In the genomic region with DNA sequence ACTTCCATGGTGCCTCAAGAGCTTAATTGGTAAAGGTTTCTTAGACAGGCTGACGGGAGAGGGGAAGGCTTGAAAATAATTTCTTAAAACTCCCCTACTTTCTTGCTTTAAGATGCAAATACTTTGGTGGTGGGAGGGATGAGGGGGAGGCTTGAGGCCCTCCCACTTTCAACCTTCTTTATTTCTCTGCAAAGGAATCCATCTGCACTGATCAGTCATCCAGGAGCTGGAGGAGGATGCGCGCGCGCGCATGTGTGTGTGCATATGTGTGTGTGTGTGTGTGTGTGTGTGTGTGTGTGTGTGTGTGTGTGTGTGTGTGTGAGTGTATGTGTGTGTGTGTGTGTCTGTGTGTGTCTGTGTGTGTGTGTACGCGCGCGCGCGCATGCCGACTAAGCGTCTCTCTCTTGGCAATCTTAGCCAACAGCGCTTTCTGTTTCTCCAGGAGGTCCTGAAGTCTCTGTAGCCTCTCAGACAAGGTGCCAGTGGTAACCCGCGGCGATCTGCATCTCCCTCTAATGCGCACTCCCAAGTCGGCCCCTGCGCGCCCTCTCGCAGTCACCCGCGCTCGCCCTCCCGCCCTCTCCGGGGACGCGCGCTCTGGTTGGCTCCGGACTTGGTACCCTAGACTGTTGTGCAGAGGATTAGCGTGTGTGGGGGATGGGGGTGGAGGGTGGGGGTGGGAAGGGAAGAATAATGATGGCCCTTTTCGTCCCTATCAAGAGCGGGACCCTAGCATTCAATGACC, we compare ENCODE assay signal across 8 mouse cellular contexts. TPM values are rescaled to one million over a fixed set of nuclear protein-coding genes. Genes with fewer than 3 reads are reported as not detected.
A peak's percentile ranks its signal among the peaks of the same experiment; 100 is the strongest.
DNase-seq lines count a peak whose midpoint lies in the region; ATAC-seq lines count a peak whose summit lies in the region.

TSS of gene Cdh7 (plus strand) at position 368 of the 745 bp plus-strand sequence.

- no peak for DNase-seq in heart, embryonic 10.5 days (ENCODE audit: low spot score)
- no peak for DNase-seq in heart, postnatal 36 days
- DNase-seq in cerebellum, adult 11-12 months, result peak; percentile 92
- DNase-seq in left cerebral cortex, adult 11 months (ENCODE audit: low spot score), result peak; percentile 50
- DNase-seq in natural killer cell, adult 2 months (ENCODE audit: low spot score in 2 of 2), result no peak
- no peak for DNase-seq in heart, adult 8-10 months (ENCODE audit: low spot score)

- WGBS in heart, embryonic 10.5 days, result 1% methylated on average over 34 of the region's 35 CpGs
- WGBS in forebrain, embryonic 15.5 days, result under 1% methylated on average over 35 of the region's 35 CpGs
- WGBS in midbrain, embryonic 16.5 days, result 2% methylated on average over 35 of the region's 35 CpGs

- intact Hi-C loops in heart, postnatal 36 days (cut with DNase I), result no loop called here

- peak within 1 kb of the TSS; percentile 68 for H3K4me3 ChIP-seq in heart, embryonic 10.5 days
- peak within 1 kb of the TSS; percentile 83 for H3K4me3 ChIP-seq in forebrain, embryonic 15.5 days
- H3K4me3 ChIP-seq in midbrain, embryonic 16.5 days (ENCODE audit: low read depth, low read length), result peak within 1 kb of the TSS; percentile 67

- peaks cover 4% of the 10 kb centered on the region; the same call in 1 of the 2 replicates for H3K4me1 ChIP-seq in heart, embryonic 10.5 days
- H3K4me1 ChIP-seq in forebrain, embryonic 15.5 days, result peaks cover 19% of the 10 kb centered on the region
- H3K4me1 ChIP-seq in midbrain, embryonic 16.5 days (ENCODE audit: control insufficient read depth, insufficient read depth, low read length), result peaks cover 7% of the 10 kb centered on the region

- no peak within 1 kb of the TSS for H3K27ac ChIP-seq in heart, embryonic 10.5 days
- peak within 1 kb of the TSS; percentile 82 for H3K27ac ChIP-seq in forebrain, embryonic 15.5 days (replicated peaks)
- H3K27ac ChIP-seq in midbrain, embryonic 16.5 days (ENCODE audit: low read length), result peak within 1 kb of the TSS; percentile 82

- no peaks in the 10 kb centered on the region for H3K36me3 ChIP-seq in heart, embryonic 10.5 days
- H3K36me3 ChIP-seq in forebrain, embryonic 15.5 days, result no peaks in the 10 kb centered on the region
- no peaks in the 10 kb centered on the region for H3K36me3 ChIP-seq in midbrain, embryonic 16.5 days (ENCODE audit: control insufficient read depth, insufficient read depth, low read length)

- peaks cover 14% of the 10 kb centered on the region for H3K27me3 ChIP-seq in heart, embryonic 10.5 days (ENCODE audit: insufficient read depth, poor library complexity, severe bottlenecking)
- no peaks in the 10 kb centered on the region for H3K27me3 ChIP-seq in forebrain, embryonic 15.5 days
- H3K27me3 ChIP-seq in midbrain, embryonic 16.5 days (ENCODE audit: control insufficient read depth, insufficient read depth, low read depth, low read length), result no peaks in the 10 kb centered on the region

- H3K9ac ChIP-seq in forebrain, embryonic 15.5 days (replicated peaks), result peak within 1 kb of the TSS; percentile 65
- peak within 1 kb of the TSS; percentile 69 for H3K9ac ChIP-seq in midbrain, embryonic 16.5 days (ENCODE audit: low read depth, low read length)

- peak within 1 kb of the TSS; percentile 93 for H3K4me2 ChIP-seq in forebrain, embryonic 15.5 days (replicated peaks)
- peak within 1 kb of the TSS; percentile 70 for H3K4me2 ChIP-seq in midbrain, embryonic 16.5 days (ENCODE audit: low read length)

- H3K9me3 ChIP-seq in heart, embryonic 10.5 days, result no peaks in the 10 kb centered on the region
- H3K9me3 ChIP-seq in forebrain, embryonic 15.5 days, result no peaks in the 10 kb centered on the region
- H3K9me3 ChIP-seq in midbrain, embryonic 16.5 days (replicated peaks; ENCODE audit: control insufficient read depth, low read length, poor library complexity, severe bottlenecking), result no peaks in the 10 kb centered on the region

- ATAC-seq in forebrain, embryonic 15.5 days (replicated peaks), result peak; percentile 91
- peak; percentile 95 for ATAC-seq in midbrain, embryonic 16.5 days

RNA-seq across cellular contexts. Expression of gene Cdh7, which starts in this region (rescaled TPM):
- polyA plus RNA-seq in heart, embryonic 10.5 days (2016; fragmentation: Nextera tagmentation; extraction: Ambion mirVana), result 0.21 and 0.54 TPM in 2 replicates
- not detected for total RNA-seq in heart, postnatal 36 days (2021)
- 11.5 and 11.8 TPM in 2 replicates for polyA plus RNA-seq in forebrain, embryonic 15.5 days (2015; fragmentation: Nextera tagmentation; extraction: Ambion mirVana)
- polyA plus RNA-seq in midbrain, embryonic 16.5 days (2015; fragmentation: Nextera tagmentation; extraction: Ambion mirVana), result 17.9 and 24.3 TPM in 2 replicates
- not detected for total RNA-seq in heart, adult 8-10 months (2022)

Comparison
In these comparisons a context has a peak if more than half of its experiments do, and no peak if none do; other contexts are left out.
1. DNase-seq: peak in cerebellum, adult 11-12 months (single experiment) and left cerebral cortex, adult 11 months (single experiment); none in heart, embryonic 10.5 days (single experiment), heart, postnatal 36 days (0 of 2), natural killer cell, adult 2 months (0 of 2) and heart, adult 8-10 months (single experiment).
2. Peak in every context shown above with its lines, with median percentiles within 50 percentile points of each other: H3K4me3 ChIP-seq.